Mouse (Mus musculus): ENCODE data around the gene Yjefn3.

Gene Yjefn3

DNA sequence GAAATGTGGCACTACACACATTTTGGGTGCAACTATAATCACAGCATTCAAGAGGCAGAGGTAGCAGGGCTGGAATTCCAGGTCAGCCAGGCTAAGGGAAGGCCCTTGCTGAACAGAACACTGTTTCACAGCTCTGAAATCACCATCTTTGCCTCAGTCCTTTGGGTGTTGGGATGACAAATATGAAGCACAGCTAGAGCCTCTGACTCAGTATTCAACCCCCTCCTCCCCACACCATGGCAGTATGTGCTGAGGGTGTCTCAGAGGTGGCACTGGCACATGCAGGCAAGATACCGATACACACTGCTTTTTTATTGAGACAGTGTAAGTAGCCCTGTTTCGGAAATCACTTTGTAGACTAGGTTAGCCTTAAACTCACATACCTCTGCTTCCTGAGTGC is 3.7 kb upstream of the Yjefn3 start:
- DNase-seq = no peak

- no peak for DNase-seq
These were observed 1.6 kb upstream of the Yjefn3 start for GRCm38 (mm10) chr8:69904096-69904495.

DNA sequence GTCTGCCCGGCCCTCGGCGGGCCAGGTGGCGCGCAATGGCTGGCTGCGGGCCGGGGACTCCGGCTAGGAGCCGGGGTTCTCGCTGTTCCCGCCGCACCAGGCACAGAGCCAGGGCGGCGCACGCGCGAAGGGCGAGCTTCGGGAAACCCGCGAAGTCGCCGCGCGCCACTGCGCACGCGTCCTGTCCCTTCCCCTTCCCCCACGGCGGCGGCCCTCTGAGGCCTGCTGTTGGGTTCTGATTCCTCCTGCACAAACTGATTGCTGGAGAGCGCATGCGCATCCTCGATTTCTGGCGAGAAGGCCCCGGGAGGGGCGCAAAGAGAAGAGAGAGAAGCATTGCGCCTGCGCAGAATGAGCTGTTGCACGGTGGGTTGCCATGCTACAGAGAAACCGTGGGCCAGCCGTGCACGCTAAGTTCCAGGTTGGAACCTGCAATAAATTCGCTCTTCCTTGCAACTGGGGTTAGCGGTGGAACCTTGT is 591 bp upstream of the Yjefn3 start:
- DNase-seq = peak; percentile 99

- DNase-seq = peak; percentile 95 to 96
These were observed 889 bp downstream of the Yjefn3 start for GRCm38 (mm10) chr8:69901484-69902162.

- no peak for DNase-seq
These were observed 1.5 kb downstream of the Yjefn3 start for GRCm38 (mm10) chr8:69900895-69901451.

GRCm38 (mm10) chr8:69899876-69900275 is 2.6 kb downstream of the Yjefn3 start:
- DNase-seq = no peak

- DNase-seq = no peak
These were observed 4.7 kb downstream of the Yjefn3 start for GRCm38 (mm10) chr8:69897857-69898256.

GRCm38 (mm10) chr8:69895772-69896451 is 6.6 kb downstream of the Yjefn3 start:
- no peak for DNase-seq

DNA sequence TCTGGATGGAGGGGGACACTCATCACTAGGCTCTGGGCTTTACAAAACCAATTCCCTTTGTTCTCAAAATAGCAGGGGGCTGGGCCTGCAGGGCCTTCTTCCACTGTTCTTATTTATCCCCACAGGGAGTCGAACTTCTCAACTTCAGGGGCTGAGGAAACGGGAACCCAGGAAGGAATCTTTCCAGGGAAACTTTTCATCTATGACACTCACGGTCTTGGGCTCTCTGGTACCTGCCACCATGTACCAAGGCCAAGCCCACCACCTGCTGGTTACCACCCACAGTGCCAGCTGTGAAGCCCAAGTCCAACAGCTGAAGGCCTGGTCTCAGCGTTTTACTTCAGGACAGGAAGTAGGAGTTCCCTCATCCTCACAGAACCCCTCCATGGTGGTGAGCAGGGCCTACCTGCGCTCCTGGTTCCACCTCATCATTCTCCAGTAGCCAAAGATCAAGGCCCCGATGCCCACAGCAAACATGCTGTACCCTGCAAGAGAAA is 7.6 kb downstream of the Yjefn3 start:
- DNase-seq = no peak

DNA sequence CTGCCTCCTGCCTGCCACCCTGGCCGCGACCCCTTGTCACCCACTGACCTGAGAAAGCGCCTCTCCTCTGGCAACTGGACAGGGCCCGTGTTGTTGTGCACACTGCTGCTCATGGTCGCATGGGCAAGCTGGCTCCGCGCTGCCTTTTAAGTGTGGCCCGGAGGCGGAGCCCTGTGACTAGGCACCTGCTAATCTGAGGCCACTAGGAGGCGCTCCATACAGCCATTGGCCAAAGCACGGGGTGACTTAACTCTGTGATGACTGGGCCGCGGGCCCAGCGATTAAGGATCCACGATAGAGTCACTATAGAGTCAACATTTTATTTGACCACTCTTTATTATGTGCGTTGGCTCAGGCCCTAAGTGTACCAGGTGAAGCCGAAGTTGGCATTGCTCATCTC is 8.6 kb downstream of the Yjefn3 start:
- peak; percentile 55 to 61 for DNase-seq

GRCm38 (mm10) chr8:69890813-69891241 is 11.7 kb downstream of the Yjefn3 start:
- DNase-seq = peak; percentile 56 to 61

GRCm38 (mm10) chr8:69888902-69889301 is 13.6 kb downstream of the Yjefn3 start:
- no peak for DNase-seq

GRCm38 (mm10) chr8:69888244-69888866 is 14.2 kb downstream of the Yjefn3 start:
- DNase-seq = no peak

- no peak for DNase-seq
These were observed 14.9 kb downstream of the Yjefn3 start, which contains the start of gene Cilp2 for GRCm38 (mm10) chr8:69887289-69888243. TSS of gene Cilp2 (minus strand) at chr8:69887687.

GRCm38 (mm10) chr8:69884141-69884540 is 18.4 kb downstream of the Yjefn3 start:
- no peak for DNase-seq

GRCm38 (mm10) chr8:69882833-69883600 is 19.5 kb downstream of the Yjefn3 start:
- DNase-seq = no peak

GRCm38 (mm10) chr8:69882021-69882756 is 20.3 kb downstream of the Yjefn3 start:
- no peak for DNase-seq

- no peak for DNase-seq
These were observed 21.1 kb downstream of the Yjefn3 start for GRCm38 (mm10) chr8:69881261-69881865.

GRCm38 (mm10) chr8:69880841-69881240 is 21.7 kb downstream of the Yjefn3 start:
- no peak for DNase-seq

DNA sequence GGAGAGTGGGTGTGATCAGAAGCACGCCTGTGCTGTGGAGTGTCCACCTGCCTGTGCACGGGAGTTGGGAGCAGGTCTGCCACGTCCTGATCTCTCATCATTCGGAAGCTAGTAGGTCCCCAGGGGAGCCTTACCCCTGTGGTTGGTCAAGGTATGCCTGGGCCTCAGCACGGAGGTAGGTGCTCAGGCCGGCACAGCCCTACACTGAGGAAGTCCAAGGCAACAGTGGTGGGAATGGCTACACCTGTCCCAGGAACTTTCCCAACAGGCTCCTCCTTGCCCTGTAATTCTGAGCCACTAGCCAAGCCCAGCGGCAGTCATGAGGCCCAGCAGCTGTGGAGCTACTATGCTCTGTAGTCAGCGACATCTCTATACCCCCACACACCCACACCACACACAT is 22.8 kb downstream of the Yjefn3 start:
- no peak for DNase-seq
